Mouse (Mus musculus) kidney, postnatal 4 days (tissue): ENCODE data around the gene Klf5.

Experiments used
- DNase-seq, 2 experiments: peaks; one replicate each; pipeline ENCODE4 v3.0.0; 2021; ENCODE audit warnings: mixed read lengths in 2 of 2

The Klf5 gene

GRCm38 (mm10) chr14:99313062-99313461 lies 14.6 kb downstream of the Klf5 start:
- DNase-seq, result no peak

DNA sequence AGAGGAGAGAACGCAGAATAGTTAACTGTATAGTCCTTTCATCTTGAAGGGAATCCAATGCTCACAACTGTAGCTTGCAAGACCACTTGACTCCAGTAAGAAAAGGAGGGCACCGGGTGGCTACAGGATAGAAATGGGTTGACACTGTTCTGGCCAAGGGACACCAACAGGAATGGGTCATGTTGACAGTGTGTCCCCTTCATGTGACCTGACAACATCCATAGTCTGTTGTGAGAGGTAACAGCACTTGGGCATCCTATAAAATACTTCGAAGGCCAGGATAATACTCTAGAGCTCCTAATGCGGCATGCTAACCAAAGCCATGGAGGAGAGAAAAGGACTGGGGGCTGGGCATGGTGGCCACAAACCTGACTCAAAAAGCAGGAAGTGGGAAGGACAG lies 17.8 kb downstream of the Klf5 start:
- no peak for DNase-seq

- no peak for DNase-seq
Observed at GRCm38 (mm10) chr14:99320736-99321135, 22.2 kb downstream of the Klf5 start.

DNA sequence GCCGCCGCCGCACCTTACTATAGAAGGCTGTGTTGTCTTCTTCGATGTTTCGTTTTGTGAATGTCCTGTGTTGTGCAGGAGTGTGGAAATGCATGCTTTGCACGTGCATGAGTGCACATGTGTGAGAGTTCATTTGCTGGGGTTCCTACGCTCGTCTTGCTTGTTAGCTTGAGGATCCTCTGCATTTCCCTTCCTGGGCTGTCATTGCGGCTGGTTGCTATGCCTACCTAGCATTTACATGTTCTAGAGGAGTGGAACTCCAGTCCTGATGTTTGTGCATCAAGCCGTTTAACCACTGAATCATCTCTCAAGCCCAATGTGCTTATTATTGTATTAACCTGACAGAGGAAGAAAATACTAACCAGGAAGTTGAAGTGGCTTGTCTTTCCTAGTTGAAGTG lies 24.9 kb downstream of the Klf5 start:
- DNase-seq, result no peak

GRCm38 (mm10) chr14:99324523-99324922 lies 26.0 kb downstream of the Klf5 start:
- no peak for DNase-seq

DNA sequence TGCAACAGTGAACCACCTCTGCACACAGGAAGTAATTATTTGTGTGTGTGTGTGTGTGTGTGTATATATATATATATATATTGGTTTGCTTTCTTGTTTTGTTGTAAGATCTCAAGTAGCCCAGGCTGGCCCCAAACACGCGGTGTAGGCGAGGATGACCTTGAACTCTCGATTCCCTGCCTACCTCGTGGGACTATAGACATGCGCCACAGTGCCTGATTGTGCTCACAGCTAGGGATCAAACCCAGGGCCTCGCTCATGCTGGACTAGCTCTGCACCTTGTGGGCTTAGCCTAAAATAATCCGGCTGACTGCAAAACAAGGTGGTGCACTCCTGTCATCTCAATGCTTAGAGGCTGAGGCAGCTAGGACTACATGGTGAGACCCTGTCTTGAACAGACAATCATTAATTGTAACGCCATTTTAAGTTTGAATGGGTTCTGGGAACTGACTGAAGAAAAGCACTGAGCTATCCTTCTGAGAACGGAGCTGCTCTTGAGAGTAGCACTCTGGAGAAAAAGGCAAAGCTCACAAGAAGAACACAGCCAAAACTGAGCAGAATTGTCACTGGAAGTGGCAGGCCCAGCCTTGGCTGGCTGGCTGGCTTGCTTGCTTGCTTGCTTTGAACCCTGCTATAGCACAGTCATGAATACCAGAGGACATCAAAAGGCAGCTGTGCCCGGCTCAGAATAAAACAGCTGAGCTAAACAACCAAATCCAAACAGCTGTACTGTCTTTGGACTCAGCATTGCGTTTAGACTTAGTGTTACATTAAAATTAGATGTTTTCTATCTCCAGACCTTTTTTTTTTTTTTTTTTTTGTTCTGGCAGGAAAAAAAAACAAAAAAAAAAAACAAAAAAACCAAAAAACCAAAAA lies 27.3 kb downstream of the Klf5 start:
- no peak for DNase-seq

GRCm38 (mm10) chr14:99336598-99336997 lies 38.1 kb downstream of the Klf5 start:
- no peak for DNase-seq

DNA sequence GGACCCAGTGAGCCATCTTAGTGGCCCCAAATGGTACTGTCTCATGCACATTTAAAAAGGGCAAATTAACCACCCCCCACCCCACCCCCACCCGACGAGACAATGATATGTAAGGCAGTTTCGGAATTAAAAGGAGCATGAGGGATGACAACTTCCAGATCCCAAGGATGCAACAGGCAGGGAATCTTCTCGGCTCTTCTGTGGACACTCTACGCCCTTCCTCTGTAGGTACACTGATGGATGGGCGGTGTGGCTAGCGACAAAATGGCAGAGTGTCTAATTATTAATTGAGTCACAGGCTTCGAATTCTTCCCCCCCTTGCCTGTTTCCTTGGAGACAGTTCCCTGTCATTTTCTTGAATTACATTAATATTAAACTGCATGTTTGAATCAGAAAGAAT lies 40.5 kb downstream of the Klf5 start:
- DNase-seq, result no peak

GRCm38 (mm10) chr14:99339681-99340522 lies 41.4 kb downstream of the Klf5 start:
- no peak for DNase-seq

DNA sequence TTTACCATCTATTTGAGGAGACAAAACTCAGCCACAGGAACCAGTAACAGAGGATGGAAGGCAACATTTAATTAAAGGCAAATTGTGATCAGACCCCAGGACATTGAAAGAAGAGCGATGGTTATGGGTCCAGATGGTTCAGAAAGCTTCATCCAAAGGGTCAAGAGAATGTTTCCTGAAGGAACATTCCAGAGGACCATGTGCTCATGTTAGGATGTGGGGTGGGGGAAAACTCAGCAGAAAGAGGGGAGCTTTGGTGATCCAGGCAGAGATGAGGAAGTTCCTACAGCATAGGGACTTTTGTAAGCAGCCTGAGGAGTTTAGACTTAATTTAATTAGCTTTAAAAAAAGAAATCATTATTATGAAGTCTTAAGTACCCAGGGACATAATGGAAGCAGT lies 42.2 kb downstream of the Klf5 start:
- no peak for DNase-seq

GRCm38 (mm10) chr14:99348175-99348764 lies 49.8 kb downstream of the Klf5 start:
- no peak for DNase-seq

DNA sequence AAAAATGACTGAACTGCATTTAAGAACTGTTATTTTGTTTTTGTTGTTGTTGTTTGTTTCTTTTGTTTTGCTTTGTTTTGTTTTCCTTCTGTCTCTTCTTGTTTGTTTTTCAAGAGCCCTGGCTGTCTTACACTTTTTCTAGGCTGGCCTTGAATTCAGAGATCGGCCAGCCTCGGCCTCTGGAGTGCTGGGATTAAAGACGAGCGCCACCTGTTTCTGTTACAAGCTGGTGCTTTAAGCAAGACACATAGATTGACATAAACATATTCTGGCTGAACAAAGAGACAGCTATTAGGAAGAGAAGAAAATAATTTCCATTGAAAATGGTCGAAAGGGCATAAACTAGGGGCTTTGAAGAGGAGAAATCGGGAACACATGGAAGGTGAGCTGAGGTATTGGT lies 51.1 kb downstream of the Klf5 start:
- no peak for DNase-seq

DNA sequence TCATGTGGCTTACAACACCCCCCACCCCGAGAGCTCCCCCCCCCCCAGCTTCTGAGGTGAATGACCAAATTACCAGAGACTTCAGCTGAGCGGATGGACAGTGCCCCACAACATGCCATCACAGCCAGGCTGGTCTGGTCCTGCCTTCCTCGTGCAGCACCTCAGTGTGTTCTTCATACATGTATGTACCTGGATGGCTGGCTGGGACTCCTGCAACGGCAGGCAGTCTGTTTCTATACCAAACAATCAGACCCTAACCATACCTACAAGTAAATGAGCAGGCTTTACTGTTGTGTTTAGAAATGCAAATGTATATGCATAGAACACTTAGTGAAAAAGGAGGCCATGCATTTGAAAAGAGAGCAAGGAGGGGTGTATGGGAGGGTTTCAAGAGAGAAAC lies 54.5 kb downstream of the Klf5 start:
- DNase-seq, result no peak

- DNase-seq, result no peak
Observed at GRCm38 (mm10) chr14:99354046-99354445, 55.6 kb downstream of the Klf5 start.

DNA sequence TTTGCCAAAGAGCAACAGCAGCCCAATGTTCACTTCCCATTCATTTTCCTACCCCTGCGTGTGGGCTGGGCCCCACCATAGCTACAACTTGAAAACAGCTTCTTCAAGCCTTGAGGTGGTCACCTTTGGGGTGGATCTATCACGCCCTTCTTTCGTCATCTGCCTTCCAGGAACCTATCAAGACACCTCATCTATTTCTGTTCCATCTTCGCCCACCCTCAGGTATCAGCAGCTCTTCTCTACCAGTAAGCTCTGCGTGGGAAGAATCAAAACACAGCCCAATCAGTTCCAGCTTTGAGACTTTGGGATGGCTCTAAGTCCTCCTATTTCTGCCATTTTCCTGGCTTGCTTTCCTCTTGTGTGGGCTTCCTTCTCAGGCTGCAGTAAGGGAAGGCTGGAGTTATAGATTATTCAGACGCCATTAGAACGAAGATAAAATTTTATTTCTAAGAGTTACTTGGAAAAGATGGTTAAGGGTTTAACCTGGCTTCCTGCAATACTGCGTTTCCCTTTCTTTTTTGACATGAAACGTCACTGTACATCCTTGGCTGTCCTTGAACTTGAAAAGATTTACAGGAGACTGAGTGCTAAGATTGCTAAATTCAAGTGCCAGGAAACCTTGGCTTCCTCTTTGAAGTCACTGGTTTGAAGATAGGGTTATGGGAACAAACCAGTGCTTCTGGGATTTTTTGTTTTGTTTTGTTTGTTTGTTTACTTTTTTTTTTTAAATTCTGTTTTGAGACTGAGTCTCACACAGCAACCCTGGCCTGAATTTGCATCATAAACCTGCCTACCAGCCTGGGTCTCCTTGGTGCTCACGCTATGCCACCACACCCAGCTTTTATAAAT lies 56.5 kb downstream of the Klf5 start:
- no peak for DNase-seq

DNA sequence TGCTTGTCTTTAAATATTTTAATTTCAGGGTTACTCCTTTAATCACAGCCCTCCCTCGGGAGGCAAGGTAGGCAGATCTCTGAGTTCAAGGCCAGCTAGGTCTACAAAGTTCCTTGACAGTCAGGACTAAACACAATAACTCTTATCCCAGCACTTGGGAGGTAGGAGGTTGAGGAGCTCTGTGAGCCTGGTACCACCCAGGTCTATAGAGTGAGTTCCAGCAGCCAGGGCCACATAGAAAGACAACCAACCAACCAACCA lies 57.0 kb downstream of the Klf5 start:
- no peak for DNase-seq

- no peak for DNase-seq
Observed at GRCm38 (mm10) chr14:99362956-99363355, 64.5 kb downstream of the Klf5 start.

GRCm38 (mm10) chr14:99364007-99364784 lies 65.7 kb downstream of the Klf5 start:
- DNase-seq, result no peak
